Mouse (Mus musculus) spleen, adult 2 months (tissue): ENCODE results near the gene Asprv1.

Experiments used
- CTCF ChIP-seq: fragments of 200-500 bp; IDR thresholded peaks from 2 replicates; pipeline ENCODE4 v1.5.1; 2011; ENCODE audit warnings: mild to moderate bottlenecking, inconsistent platforms; ENCODE audit not compliant: insufficient read depth, insufficient read length, insufficient replicate concordance; ENCODE audit errors: extremely low read depth
- POLR2A ChIP-seq: fragments of 200-500 bp; IDR thresholded peaks from 2 replicates; pipeline ENCODE4 v1.6.1; 2011; ENCODE audit warnings: low read depth, low read length, inconsistent platforms

DNA sequence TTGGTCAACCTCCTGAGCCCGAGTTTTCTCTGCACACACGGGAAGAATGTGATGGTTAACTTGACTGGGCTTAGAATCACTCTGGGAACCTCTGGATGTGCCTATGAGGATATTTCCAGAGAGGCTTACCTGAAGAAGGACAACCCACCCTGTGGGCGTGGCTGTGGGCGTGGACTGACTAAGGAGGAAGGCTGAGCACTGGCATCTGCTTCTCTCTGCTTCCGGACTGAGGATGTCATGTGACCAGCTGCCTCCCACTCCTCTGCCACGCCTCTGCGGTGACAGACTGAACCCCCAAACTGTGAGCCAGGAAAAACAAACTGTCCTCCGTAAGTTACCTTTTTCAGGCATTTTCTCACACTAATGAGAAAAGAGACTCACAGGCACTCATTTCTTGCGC lies 33.3 kb upstream of the Asprv1 start:
- TF ChIP-seq CTCF (no peak), POLR2A (no peak)
